Mouse (Mus musculus) lung, embryonic 15.5 days (tissue): ENCODE measurements around the gene Wfdc8. TPM values are rescaled to one million over a fixed set of nuclear protein-coding genes. Genes with fewer than 3 reads are reported as not detected.

Source experiments
- ATAC-seq: fragments of 200-750 bp; cut with Nextera tagmentation; 2 replicates; pipeline ENCODE4 v1.8.0; 2017; ENCODE audit warnings: moderate number of reproducible peaks, borderline replicate concordance; ENCODE audit not compliant: low FRiP score, low TSS enrichment; ENCODE audit errors: extremely low read depth
- H3K27ac ChIP-seq: fragments of 300-500 bp; sonication (generic); 2 replicates; pipeline ENCODE4 v1.5.1; 2015; ENCODE audit warnings: moderate library complexity, mild to moderate bottlenecking, inconsistent platforms
- H3K27me3 ChIP-seq: fragments of 300-500 bp; sonication (generic); 2 replicates; pipeline ENCODE4 v1.6.1; 2015; ENCODE audit warnings: inconsistent platforms
- H3K36me3 ChIP-seq: fragments of 300-500 bp; sonication (generic); 2 replicates; pipeline ENCODE4 v1.6.1; 2015; ENCODE audit warnings: inconsistent platforms
- H3K4me1 ChIP-seq: fragments of 300-500 bp; sonication (generic); 2 replicates; pipeline ENCODE4 v1.6.1; 2015; ENCODE audit warnings: inconsistent platforms
- H3K4me2 ChIP-seq: fragments of 300-500 bp; sonication (generic); 2 replicates; pipeline ENCODE4 v1.6.1; 2015; ENCODE audit warnings: inconsistent platforms, mild to moderate bottlenecking, moderate library complexity
- H3K4me3 ChIP-seq: fragments of 300-500 bp; sonication (generic); 2 replicates; pipeline ENCODE4 v1.5.1; 2015; ENCODE audit warnings: mild to moderate bottlenecking, inconsistent platforms
- H3K9ac ChIP-seq: fragments of 300-500 bp; sonication (generic); 2 replicates; pipeline ENCODE4 v1.6.1; 2015; ENCODE audit warnings: inconsistent platforms
- H3K9me3 ChIP-seq: fragments of 300-500 bp; sonication (generic); 2 replicates; pipeline ENCODE4 v1.6.1; 2016; ENCODE audit warnings: inconsistent platforms
- WGBS: fragments of 180-500 bp; shearing (Covaris S2); methylation state at CpG from one replicate; pipeline ENCODE4 v1.1.7; 2015; 5-methylcytosine and 5-hydroxymethylcytosine counted together
- polyA plus RNA-seq: library from polyadenylated mRNA; unstranded; fragments of >200 nt; fragmentation: Nextera tagmentation; extraction: Ambion mirVana; gene quantifications from 2 replicates; pipeline ENCODE4 v1.2.1, GENCODE M21; 2015

Gene Wfdc8
- polyA plus RNA-seq, 1 experiment from 2014 or later, result not detected

DNA sequence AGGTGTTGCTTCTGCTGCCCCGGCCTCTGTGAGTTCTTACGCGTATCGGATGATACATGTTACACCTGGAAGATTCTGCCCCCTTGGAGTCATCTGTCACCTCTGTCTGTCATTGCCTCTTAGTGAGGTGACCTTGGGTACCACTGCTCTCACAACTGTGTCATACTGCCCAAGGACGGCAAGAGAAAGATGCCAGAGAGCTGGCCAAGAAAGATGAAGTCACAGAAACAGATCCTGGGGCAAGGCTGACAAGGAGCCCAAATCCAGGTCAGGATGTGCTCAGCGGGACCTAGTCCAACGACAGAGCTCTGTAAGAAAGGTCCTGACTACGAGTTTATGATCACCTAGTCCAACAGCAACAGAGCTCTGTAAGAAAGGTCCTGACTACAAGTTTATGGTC lies 53.3 kb downstream of the Wfdc8 start:
- Histone ChIP-seq H3K4me1 (peaks cover 27% of the 10 kb centered on the region), H3K27me3 (0 out of 2 replicates have a peak, but pooled peaks cover 5% of the 10 kb centered on the region), H3K36me3 (no peaks in the 10 kb centered on the region), H3K27ac (no peak overlapping the region), H3K9ac (no peak overlapping the region), H3K4me3 (no peak overlapping the region), H3K4me2 (no peak overlapping the region), H3K9me3 (no peaks in the 10 kb centered on the region)
- WGBS, result 81% methylated on average over 8 of the region's 8 CpGs
- no peak for ATAC-seq

DNA sequence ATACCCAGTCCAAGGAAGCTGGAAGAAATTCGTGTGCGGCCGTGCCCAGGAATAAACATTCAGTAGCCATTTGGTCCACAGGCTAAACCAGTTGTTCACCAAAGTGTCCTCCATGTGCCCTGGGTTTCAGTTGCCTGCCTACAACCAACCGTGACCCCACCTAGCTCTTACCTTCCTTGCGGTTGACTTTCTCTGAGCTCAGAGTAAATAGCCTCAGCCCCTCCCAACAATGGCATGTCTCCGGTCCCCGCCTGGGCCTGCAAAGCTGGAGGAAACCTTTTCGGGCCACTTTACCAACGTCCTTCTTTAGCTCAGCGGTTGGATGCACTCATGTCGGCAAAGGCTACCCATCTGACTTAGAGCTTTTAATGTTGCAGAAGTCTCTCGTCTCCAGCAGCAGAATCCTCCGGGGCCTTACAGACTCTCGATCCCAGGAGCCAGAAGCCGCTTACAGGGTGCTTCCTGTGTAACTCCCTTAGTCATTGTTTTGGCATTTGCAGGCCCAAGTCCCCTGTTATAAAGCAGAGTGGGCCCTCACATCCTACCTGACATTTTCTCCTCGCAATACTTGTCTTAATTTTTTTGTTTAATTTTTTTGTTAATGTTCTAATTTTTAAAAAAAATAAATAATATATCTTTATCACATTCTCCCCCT lies 54.3 kb downstream of the Wfdc8 start:
- Histone ChIP-seq H3K9ac (no peak overlapping the region), H3K27ac (peak overlapping the region; percentile 74)
- ATAC-seq, result no peak

DNA sequence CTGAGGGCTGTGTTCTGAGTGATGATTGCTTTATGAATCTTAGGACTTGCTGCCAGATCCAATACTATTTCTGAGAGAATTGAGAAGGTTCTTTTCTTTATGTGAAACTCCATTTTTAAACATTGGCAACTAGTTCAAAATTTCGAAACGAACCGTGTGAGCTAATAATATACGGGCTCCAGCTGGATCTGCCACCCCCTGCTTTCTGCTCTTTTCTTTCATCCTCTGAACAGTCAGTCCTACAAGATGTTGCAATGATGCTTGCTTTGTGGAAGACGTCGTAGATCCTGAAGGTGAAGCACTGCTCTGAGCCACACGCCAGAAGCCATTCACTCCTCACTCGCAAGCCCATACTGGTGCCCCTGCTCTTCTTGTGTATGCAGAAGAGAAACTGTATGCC lies 55.0 kb downstream of the Wfdc8 start:
- ATAC-seq, result no peak
- Histone ChIP-seq H3K4me1 (peaks cover 24% of the 10 kb centered on the region), H3K4me3 (no peak overlapping the region), H3K9me3 (no peaks in the 10 kb centered on the region), H3K4me2 (no peak overlapping the region; the same call in 1 of the 2 replicates), H3K27ac (peak overlapping the region; percentile 74), H3K9ac (no peak overlapping the region), H3K27me3 (0 out of 2 replicates have a peak, but pooled peaks cover 5% of the 10 kb centered on the region), H3K36me3 (no peaks in the 10 kb centered on the region)
- 58% methylated on average over 8 of the region's 8 CpGs for WGBS

More for the DNA sequence above, 54.3 kb downstream of the Wfdc8 start:
- 28% methylated on average over 16 of the region's 16 CpGs for WGBS
- Histone ChIP-seq H3K36me3 (no peaks in the 10 kb centered on the region), H3K4me3 (no peak overlapping the region), H3K9me3 (no peaks in the 10 kb centered on the region), H3K27me3 (0 out of 2 replicates have a peak, but pooled peaks cover 5% of the 10 kb centered on the region), H3K4me1 (peaks cover 27% of the 10 kb centered on the region), H3K4me2 (peak overlapping the region; percentile 4; the same call in 1 of the 2 replicates)

DNA sequence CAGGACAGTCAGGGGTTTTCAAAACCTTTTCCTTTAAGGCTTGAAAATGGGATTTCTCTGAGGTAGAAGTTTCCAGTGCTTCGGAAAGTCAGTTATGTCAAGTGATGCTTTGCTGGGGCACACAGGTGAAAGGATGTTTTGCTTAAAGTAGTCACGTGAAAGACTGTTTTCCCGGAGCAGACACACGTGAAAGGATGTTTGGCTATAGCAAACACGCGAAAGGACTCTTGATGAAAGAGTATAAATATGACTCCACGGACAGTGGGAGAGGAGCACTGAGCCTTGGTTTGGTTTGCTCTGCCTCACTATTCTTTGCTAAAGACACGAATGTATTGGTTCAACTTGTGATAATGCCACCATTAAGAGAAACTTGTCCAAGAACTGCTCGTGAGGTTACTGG lies 61.9 kb downstream of the Wfdc8 start:
- WGBS, result 63% methylated on average over 9 of the region's 9 CpGs
- H3K9me3 ChIP-seq, result no peaks in the 10 kb centered on the region
- peaks cover 11% of the 10 kb centered on the region for H3K4me1 ChIP-seq
- no peak overlapping the region for H3K27ac ChIP-seq
- H3K27me3 ChIP-seq, result no peaks in the 10 kb centered on the region; the same call in 1 of the 2 replicates
- no peak overlapping the region for H3K9ac ChIP-seq
- H3K4me2 ChIP-seq, result no peak overlapping the region
- H3K4me3 ChIP-seq, result no peak overlapping the region
- H3K36me3 ChIP-seq, result no peaks in the 10 kb centered on the region
- no peak for ATAC-seq

DNA sequence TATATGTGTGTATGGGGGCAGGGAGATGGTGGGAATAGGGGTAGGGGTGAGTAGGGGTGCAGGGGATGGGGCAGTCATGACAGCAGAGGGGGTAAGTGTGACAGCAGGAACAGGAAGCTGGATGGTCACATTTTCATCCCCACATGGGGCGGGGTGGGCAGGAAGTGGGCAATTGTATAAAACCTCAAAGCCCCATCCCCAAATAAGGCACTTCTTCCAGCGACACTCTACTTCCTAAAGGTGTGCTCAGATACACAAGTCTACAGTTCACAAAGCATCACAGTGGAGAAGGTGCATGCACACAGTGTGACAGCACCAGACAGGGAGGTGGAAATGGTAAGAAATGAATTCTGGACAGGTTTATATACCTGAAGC lies 62.5 kb downstream of the Wfdc8 start:
- Histone ChIP-seq H3K36me3 (no peaks in the 10 kb centered on the region), H3K27me3 (no peaks in the 10 kb centered on the region; the same call in 1 of the 2 replicates), H3K4me2 (no peak overlapping the region), H3K9me3 (no peaks in the 10 kb centered on the region), H3K4me1 (peaks cover 11% of the 10 kb centered on the region), H3K4me3 (no peak overlapping the region), H3K27ac (no peak overlapping the region), H3K9ac (no peak overlapping the region)
- 68% methylated on average over 2 of the region's 2 CpGs for WGBS
- ATAC-seq, result no peak

DNA sequence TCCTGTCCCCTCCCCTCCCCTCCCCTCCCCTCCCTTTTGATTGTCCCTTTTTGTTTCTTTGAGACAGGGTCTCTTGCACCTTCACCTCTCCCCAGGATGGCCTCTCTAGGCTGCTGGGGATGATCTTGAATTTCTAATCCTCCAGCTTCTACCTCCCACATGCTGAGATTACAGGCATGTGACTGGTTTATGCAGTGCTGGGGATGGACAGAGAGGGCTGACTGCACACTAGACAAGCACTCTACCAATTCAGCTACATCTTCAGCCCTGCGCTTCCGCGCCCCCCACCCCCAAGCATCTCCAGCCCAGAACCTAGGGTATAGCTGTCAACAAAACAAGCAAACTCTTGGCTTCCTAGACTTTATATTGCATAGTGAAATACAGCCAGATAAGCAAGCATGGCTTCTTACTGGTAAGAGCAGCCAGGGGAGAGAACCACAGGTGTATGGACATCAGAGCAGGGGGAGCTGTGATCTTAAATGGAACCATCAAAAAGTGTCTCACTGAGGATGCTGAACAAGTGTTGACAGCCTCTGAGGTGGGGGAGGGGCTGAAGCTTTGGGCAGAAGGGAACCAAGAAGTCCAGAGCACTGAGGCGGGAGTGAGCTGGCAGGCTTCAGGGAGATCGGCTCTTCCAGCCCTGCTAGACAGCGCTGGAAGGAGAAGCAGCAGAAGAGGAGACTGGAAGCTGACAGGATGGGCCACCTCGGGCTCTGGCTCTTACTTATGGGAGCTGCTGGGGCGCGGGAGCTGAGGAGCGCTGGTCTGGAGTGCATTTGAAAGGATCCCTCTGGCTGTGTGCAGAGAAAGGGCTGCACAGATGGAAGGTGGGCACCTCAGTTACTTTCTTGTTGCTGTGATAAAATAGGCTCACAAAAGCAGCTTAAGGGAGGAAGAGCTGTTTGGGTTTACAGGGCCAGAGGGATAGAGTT lies 63.2 kb downstream of the Wfdc8 start:
- no peak overlapping the region for H3K4me2 ChIP-seq
- 23% methylated on average over 10 of the region's 10 CpGs for WGBS
- no peaks in the 10 kb centered on the region; the same call in 1 of the 2 replicates for H3K27me3 ChIP-seq
- H3K9ac ChIP-seq, result no peak overlapping the region
- no peaks in the 10 kb centered on the region for H3K36me3 ChIP-seq
- peaks cover 11% of the 10 kb centered on the region for H3K4me1 ChIP-seq
- no peak overlapping the region for H3K27ac ChIP-seq
- H3K9me3 ChIP-seq, result no peaks in the 10 kb centered on the region
- H3K4me3 ChIP-seq, result no peak overlapping the region
- no peak for ATAC-seq

DNA sequence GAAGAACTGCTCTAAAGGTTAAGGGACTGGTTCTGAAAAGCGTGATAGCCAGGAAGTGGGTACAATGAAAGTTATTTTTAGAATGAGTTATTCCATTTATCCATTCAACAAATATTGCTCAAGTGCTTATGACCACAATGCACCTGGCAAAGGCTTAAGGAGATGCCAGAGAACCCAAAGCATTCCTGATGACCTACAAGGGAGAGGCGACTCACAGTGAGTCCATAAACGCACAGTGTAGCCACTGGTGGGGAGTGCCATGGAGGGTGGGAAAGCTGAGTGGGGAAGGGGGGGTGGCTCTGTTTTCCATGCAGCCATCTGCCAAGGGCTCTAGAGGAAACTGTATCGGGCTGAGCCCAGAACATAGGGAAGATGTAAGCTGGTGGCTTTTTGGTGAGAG lies 64.1 kb downstream of the Wfdc8 start:
- H3K9ac ChIP-seq, result no peak overlapping the region
- H3K4me3 ChIP-seq, result no peak overlapping the region
- no peaks in the 10 kb centered on the region for H3K9me3 ChIP-seq
- peaks cover 15% of the 10 kb centered on the region for H3K4me1 ChIP-seq
- no peak overlapping the region for H3K4me2 ChIP-seq
- H3K36me3 ChIP-seq, result no peaks in the 10 kb centered on the region
- 31% methylated on average over 4 of the region's 4 CpGs for WGBS
- H3K27me3 ChIP-seq, result no peaks in the 10 kb centered on the region; the same call in 1 of the 2 replicates
- H3K27ac ChIP-seq, result peak overlapping the region; percentile 59
- ATAC-seq, result peak; percentile 55

Other genes starting within 250 kb of the Wfdc8 start
- gene Slpi, start 224.5 kb downstream of the Wfdc8 start, polyA plus RNA-seq, result 1.4 and 1.6 TPM in 2 replicates
- 9.4 and 10.7 TPM in 2 replicates for gene Rbpjl, start 210.5 kb downstream of the Wfdc8 start, polyA plus RNA-seq
- gene Matn4, start 208.5 kb downstream of the Wfdc8 start, polyA plus RNA-seq, result 41.3 and 42.7 TPM in 2 replicates
- 161 and 178 TPM in 2 replicates for gene Sdc4, start 169.7 kb downstream of the Wfdc8 start, polyA plus RNA-seq
- gene Sys1, start 156.7 kb downstream of the Wfdc8 start, polyA plus RNA-seq, result 65.8 and 69.0 TPM in 2 replicates
- gene Gm20458, start 152.7 kb downstream of the Wfdc8 start, polyA plus RNA-seq, result 17.1 and 17.6 TPM in 2 replicates
- not detected in 2 replicates for gene Trp53tg5, start 139.9 kb downstream of the Wfdc8 start, polyA plus RNA-seq
- 8.8 and 10.1 TPM in 2 replicates for gene Dbndd2, start 127.5 kb downstream of the Wfdc8 start, polyA plus RNA-seq
- gene Pigt, start 116.1 kb downstream of the Wfdc8 start, polyA plus RNA-seq, result 60.8 and 64.6 TPM in 2 replicates
- gene Wfdc2, start 51.2 kb downstream of the Wfdc8 start, polyA plus RNA-seq, result 404 and 415 TPM in 2 replicates
- not detected in 2 replicates for gene Spint3, start 40.2 kb downstream of the Wfdc8 start, polyA plus RNA-seq
- gene Wfdc6a, start 28.2 kb downstream of the Wfdc8 start, polyA plus RNA-seq, result 0.77 and 0.95 TPM in 2 replicates
- not detected in 2 replicates for gene Eppin, start 20.0 kb downstream of the Wfdc8 start, polyA plus RNA-seq
- not detected in 2 replicates for gene Wfdc6b, start 104 bp downstream of the Wfdc8 start, polyA plus RNA-seq
- gene Wfdc16, start 25.2 kb upstream of the Wfdc8 start, polyA plus RNA-seq, result not detected in 2 replicates
- gene Wfdc10, start 42.4 kb upstream of the Wfdc8 start, polyA plus RNA-seq, result not detected in 2 replicates
- not detected in 2 replicates for gene Wfdc9, start 43.0 kb upstream of the Wfdc8 start, polyA plus RNA-seq
- gene Wfdc11, start 60.5 kb upstream of the Wfdc8 start, polyA plus RNA-seq, result not detected in 2 replicates
- 0.20 and 0.22 TPM in 2 replicates for gene Wfdc13, start 71.5 kb upstream of the Wfdc8 start, polyA plus RNA-seq
- not detected in 2 replicates for gene Spint4, start 84.9 kb upstream of the Wfdc8 start, polyA plus RNA-seq
- gene Spint5, start 101.7 kb upstream of the Wfdc8 start, polyA plus RNA-seq, result not detected in 2 replicates
- 1.9 and 2.3 TPM in 2 replicates for gene Wfdc3, start 132.3 kb upstream of the Wfdc8 start, polyA plus RNA-seq
- gene Dnttip1, start 132.4 kb upstream of the Wfdc8 start, polyA plus RNA-seq, result 70.5 and 71.3 TPM in 2 replicates
- 554 and 590 TPM in 2 replicates for gene Ube2c, start 156.3 kb upstream of the Wfdc8 start, polyA plus RNA-seq
- 2.0 and 9.7 TPM in 2 replicates for gene Tnnc2, start 166.3 kb upstream of the Wfdc8 start, polyA plus RNA-seq
- gene Snx21, start 172.2 kb upstream of the Wfdc8 start, polyA plus RNA-seq, result 24.4 and 27.0 TPM in 2 replicates
- 19.8 and 20.3 TPM in 2 replicates for gene Acot8, start 191.3 kb upstream of the Wfdc8 start, polyA plus RNA-seq
- 6.7 and 8.4 TPM in 2 replicates for gene Zswim3, start 191.5 kb upstream of the Wfdc8 start, polyA plus RNA-seq
- gene Zswim1, start 209.1 kb upstream of the Wfdc8 start, polyA plus RNA-seq, result 15.8 and 16.8 TPM in 2 replicates
- gene Spata25, start 214.9 kb upstream of the Wfdc8 start, polyA plus RNA-seq, result not detected in 2 replicates
- gene Ctsa, start 219.2 kb upstream of the Wfdc8 start, polyA plus RNA-seq, result 131 and 139 TPM in 2 replicates
- gene Neurl2, start 219.8 kb upstream of the Wfdc8 start, polyA plus RNA-seq, result 6.6 and 7.5 TPM in 2 replicates
- 149 and 169 TPM in 2 replicates for gene Pltp, start 244.1 kb upstream of the Wfdc8 start, polyA plus RNA-seq